Mouse (Mus musculus) heart, postnatal 0 days (tissue): ENCODE measurements around the gene Mier2. TPM values are rescaled to one million over a fixed set of nuclear protein-coding genes. Genes with fewer than 3 reads are reported as not detected.

Source experiments
- ATAC-seq: fragments of 200-750 bp; cut with Nextera tagmentation; 2 replicates; pipeline ENCODE4 v1.8.0; 2017; ENCODE audit warnings: low read depth, moderate number of reproducible peaks, moderate library complexity; ENCODE audit not compliant: insufficient read depth
- DNase-seq: peaks from one replicate; pipeline ENCODE4 v3.0.0-alpha.2; 2016; ENCODE audit warnings: low spot score
- H3K27ac ChIP-seq: fragments of 300-500 bp; sonication (generic); 2 replicates; pipeline ENCODE4 v1.5.1; 2014; ENCODE audit warnings: low read depth, mild to moderate bottlenecking
- H3K27me3 ChIP-seq: fragments of 300-500 bp; sonication (generic); 2 replicates; pipeline ENCODE4 v1.6.1; 2014; ENCODE audit warnings: low read length, mixed read lengths; ENCODE audit not compliant: control insufficient read depth, insufficient read depth
- H3K36me3 ChIP-seq: fragments of 300-500 bp; sonication (generic); replicated peaks from 2 replicates; pipeline ENCODE4 v1.6.1; 2014; ENCODE audit warnings: low read length, mixed read lengths; ENCODE audit not compliant: control insufficient read depth, insufficient read depth
- H3K4me1 ChIP-seq: fragments of 300-500 bp; sonication (generic); 2 replicates; pipeline ENCODE4 v1.6.1; 2014; ENCODE audit warnings: antibody characterized with exemption; ENCODE audit not compliant: control insufficient read depth, insufficient read depth
- H3K4me2 ChIP-seq: fragments of 300-500 bp; sonication (generic); 2 replicates; pipeline ENCODE4 v1.6.1; 2014; ENCODE audit warnings: low read depth, mild to moderate bottlenecking, low read length, moderate library complexity
- H3K4me3 ChIP-seq: fragments of 300-500 bp; sonication (generic); 2 replicates; pipeline ENCODE4 v1.5.1; 2014; ENCODE audit warnings: low read depth, low read length
- H3K9ac ChIP-seq: fragments of 300-500 bp; sonication (generic); replicated peaks from 2 replicates; pipeline ENCODE4 v1.6.1; 2014; ENCODE audit warnings: low read depth, low read length, mixed read lengths
- H3K9me3 ChIP-seq: fragments of 300-500 bp; sonication (generic); replicated peaks from 2 replicates; pipeline ENCODE4 v1.6.1; 2016; ENCODE audit warnings: low read length; ENCODE audit not compliant: control insufficient read depth
- CTCF ChIP-seq: IDR thresholded peaks from 2 replicates; pipeline ENCODE4 v1.5.1; 2016; ENCODE audit warnings: antibody characterized with exemption, control low read depth, low read depth
- EP300 ChIP-seq: IDR thresholded peaks from 2 replicates; pipeline ENCODE4 v1.6.1; 2016; ENCODE audit warnings: antibody characterized with exemption, low read depth
- WGBS: fragments of 180-500 bp; shearing (Covaris S2); extraction: QIAGEN DNeasy Blood & Tissue Kit; methylation state at CpG from one replicate; pipeline ENCODE4 v1.1.7; 2014; 5-methylcytosine and 5-hydroxymethylcytosine counted together
- polyA plus RNA-seq: library from polyadenylated mRNA; unstranded; fragments of >200 nt; fragmentation: Nextera tagmentation; extraction: Ambion mirVana; gene quantifications from 2 replicates; pipeline ENCODE4 v1.2.1, GENCODE M21; 2015
- total RNA-seq: library from RNA; depleted of rRNA; stranded (reverse); fragments of >200 nt; gene quantifications from 2 replicates; pipeline ENCODE4 v1.2.3, GENCODE M21; 2014; ENCODE audit warnings: low replicate concordance

Gene Mier2
- total and polyA plus RNA-seq, 2 experiments from 2014 or later = 12.0 to 32.7 TPM

GRCm38 (mm10) chr10:79543884-79544597, 11.0 kb downstream of the Mier2 start:
- peak; percentile 36 for ATAC-seq
- no peak overlapping the region for H3K27ac ChIP-seq
- H3K4me3 ChIP-seq = no peak overlapping the region
- TF ChIP-seq EP300 = no peak
- no peak for TF ChIP-seq CTCF
- H3K4me2 ChIP-seq = no peak overlapping the region
- no peak for DNase-seq
- no peak overlapping the region for H3K9ac ChIP-seq
- no peaks in the 10 kb centered on the region for H3K27me3 ChIP-seq
- H3K4me1 ChIP-seq = peaks cover 5% of the 10 kb centered on the region; the same call in 1 of the 2 replicates
- peaks cover 91% of the 10 kb centered on the region for H3K36me3 ChIP-seq
- 52% methylated on average over 9 of the region's 9 CpGs for WGBS
- no peaks in the 10 kb centered on the region for H3K9me3 ChIP-seq

GRCm38 (mm10) chr10:79542171-79542570, 12.8 kb downstream of the Mier2 start:
- H3K27me3 ChIP-seq = no peaks in the 10 kb centered on the region
- WGBS = 94% methylated on average over 11 of the region's 11 CpGs
- H3K9ac ChIP-seq = no peak overlapping the region
- peaks cover 73% of the 10 kb centered on the region for H3K36me3 ChIP-seq
- TF ChIP-seq EP300 (no peak), CTCF (no peak)
- no peak overlapping the region for H3K4me3 ChIP-seq
- ATAC-seq (no peak), DNase-seq (no peak)
- peaks cover 5% of the 10 kb centered on the region; the same call in 1 of the 2 replicates for H3K4me1 ChIP-seq
- H3K9me3 ChIP-seq = no peaks in the 10 kb centered on the region
- H3K27ac ChIP-seq = no peak overlapping the region
- no peak overlapping the region for H3K4me2 ChIP-seq

- peaks cover 5% of the 10 kb centered on the region; the same call in 1 of the 2 replicates for H3K4me1 ChIP-seq
- H3K9ac ChIP-seq = no peak overlapping the region
- H3K36me3 ChIP-seq = peaks cover 66% of the 10 kb centered on the region
- H3K27ac ChIP-seq = no peak overlapping the region
- H3K4me3 ChIP-seq = no peak overlapping the region
- DNase-seq (no peak), ATAC-seq (no peak)
- no peaks in the 10 kb centered on the region for H3K9me3 ChIP-seq
- no peak for TF ChIP-seq CTCF
- TF ChIP-seq EP300 = no peak
- WGBS = 90% methylated on average over 15 of the region's 15 CpGs
- H3K27me3 ChIP-seq = no peaks in the 10 kb centered on the region
- no peak overlapping the region for H3K4me2 ChIP-seq
Measured at GRCm38 (mm10) chr10:79541522-79541921, 13.5 kb downstream of the Mier2 start.

- no peaks in the 10 kb centered on the region for H3K9me3 ChIP-seq
- no peaks in the 10 kb centered on the region for H3K27me3 ChIP-seq
- peaks cover 66% of the 10 kb centered on the region for H3K36me3 ChIP-seq
- no peak for ATAC-seq
- no peak overlapping the region for H3K9ac ChIP-seq
- peaks cover 5% of the 10 kb centered on the region; the same call in 1 of the 2 replicates for H3K4me1 ChIP-seq
- 89% methylated on average over 11 of the region's 11 CpGs for WGBS
- DNase-seq = no peak
- H3K27ac ChIP-seq = no peak overlapping the region
- H3K4me3 ChIP-seq = no peak overlapping the region
- TF ChIP-seq CTCF (no peak), EP300 (no peak)
- no peak overlapping the region for H3K4me2 ChIP-seq
Measured at GRCm38 (mm10) chr10:79540746-79541145, 14.3 kb downstream of the Mier2 start.

GRCm38 (mm10) chr10:79539701-79540495, 15.1 kb downstream of the Mier2 start:
- Histone ChIP-seq H3K27me3 (no peaks in the 10 kb centered on the region), H3K9me3 (no peaks in the 10 kb centered on the region), H3K9ac (no peak overlapping the region), H3K36me3 (peaks cover 58% of the 10 kb centered on the region), H3K4me1 (peaks cover 5% of the 10 kb centered on the region; the same call in 1 of the 2 replicates), H3K4me2 (no peak overlapping the region), H3K4me3 (no peak overlapping the region), H3K27ac (no peak overlapping the region)
- ATAC-seq = no peak
- no peak for TF ChIP-seq EP300
- TF ChIP-seq CTCF = no peak
- DNase-seq = no peak
- WGBS = 95% methylated on average over 16 of the region's 16 CpGs
